Mouse (Mus musculus) liver, embryonic 15.5 days (tissue): ENCODE data around the gene Ube2n. TPM values are rescaled to one million over a fixed set of nuclear protein-coding genes. Genes with fewer than 3 reads are reported as not detected.

ENCODE experiments used
- ATAC-seq: fragments of 200-750 bp; cut with Nextera tagmentation; 2 replicates; pipeline ENCODE4 v1.8.0; 2017; ENCODE audit warnings: moderate number of reproducible peaks, mild to moderate bottlenecking, moderate library complexity; ENCODE audit not compliant: insufficient read depth
- H3K27ac ChIP-seq: fragments of 300-500 bp; sonication (generic); replicated peaks from 2 replicates; pipeline ENCODE4 v1.5.1; 2015; ENCODE audit warnings: mild to moderate bottlenecking, inconsistent platforms
- H3K27me3 ChIP-seq: fragments of 300-500 bp; sonication (generic); 2 replicates; pipeline ENCODE4 v1.6.1; 2015; ENCODE audit warnings: mild to moderate bottlenecking, inconsistent platforms
- H3K36me3 ChIP-seq: fragments of 300-500 bp; sonication (generic); replicated peaks from 2 replicates; pipeline ENCODE4 v1.6.1; 2015; ENCODE audit warnings: moderate library complexity, mild to moderate bottlenecking, inconsistent platforms
- H3K4me1 ChIP-seq: fragments of 300-500 bp; sonication (generic); replicated peaks from 2 replicates; pipeline ENCODE4 v1.6.1; 2015; ENCODE audit warnings: inconsistent platforms
- H3K4me2 ChIP-seq: fragments of 300-500 bp; sonication (generic); 2 replicates; pipeline ENCODE4 v1.6.1; 2015; ENCODE audit warnings: moderate library complexity, mild to moderate bottlenecking, inconsistent platforms
- H3K4me3 ChIP-seq: fragments of 300-500 bp; sonication (generic); replicated peaks from 2 replicates; pipeline ENCODE4 v1.5.1; 2015; ENCODE audit warnings: mild to moderate bottlenecking, inconsistent platforms
- H3K9ac ChIP-seq: fragments of 300-500 bp; sonication (generic); 2 replicates; pipeline ENCODE4 v1.6.1; 2015; ENCODE audit warnings: moderate library complexity, mild to moderate bottlenecking, inconsistent platforms
- H3K9me3 ChIP-seq: fragments of 300-500 bp; sonication (generic); replicated peaks from 2 replicates; pipeline ENCODE4 v1.6.1; 2016; ENCODE audit warnings: inconsistent platforms
- WGBS: fragments of 180-500 bp; shearing (Covaris S2); methylation state at CpG from one replicate; pipeline ENCODE4 v1.1.7; 2015; ENCODE audit warnings: mixed read lengths; ENCODE audit not compliant: insufficient replicate concordance; 5-methylcytosine and 5-hydroxymethylcytosine counted together
- polyA plus RNA-seq: library from polyadenylated mRNA; unstranded; fragments of >200 nt; fragmentation: Nextera tagmentation; extraction: Ambion mirVana; gene quantifications from 2 replicates; pipeline ENCODE4 v1.2.1, GENCODE M21; 2015

Gene Ube2n
- polyA plus RNA-seq, 1 experiment from 2014 or later = 132 TPM

- Histone ChIP-seq H3K27ac (no peak overlapping the region), H3K36me3 (no peaks in the 10 kb centered on the region), H3K9me3 (no peaks in the 10 kb centered on the region), H3K9ac (no peak overlapping the region), H3K4me1 (peaks cover 23% of the 10 kb centered on the region), H3K27me3 (peaks cover 12% of the 10 kb centered on the region), H3K4me2 (no peak overlapping the region), H3K4me3 (no peak overlapping the region)
- ATAC-seq = no peak
- 25% methylated on average over 4 of the region's 4 CpGs for WGBS
Observed at GRCm38 (mm10) chr10:95574994-95575393, 60.0 kb downstream of the Ube2n start.

- WGBS = 69% methylated on average over 10 of the region's 10 CpGs
- H3K4me3 ChIP-seq = no peak overlapping the region
- no peak overlapping the region for H3K4me2 ChIP-seq
- H3K27ac ChIP-seq = no peak overlapping the region
- H3K4me1 ChIP-seq = peaks cover 17% of the 10 kb centered on the region
- no peaks in the 10 kb centered on the region for H3K36me3 ChIP-seq
- peaks cover 12% of the 10 kb centered on the region for H3K27me3 ChIP-seq
- ATAC-seq = no peak
- H3K9ac ChIP-seq = no peak overlapping the region
- H3K9me3 ChIP-seq = no peaks in the 10 kb centered on the region
Observed at GRCm38 (mm10) chr10:95575839-95576380, 61.0 kb downstream of the Ube2n start.

DNA sequence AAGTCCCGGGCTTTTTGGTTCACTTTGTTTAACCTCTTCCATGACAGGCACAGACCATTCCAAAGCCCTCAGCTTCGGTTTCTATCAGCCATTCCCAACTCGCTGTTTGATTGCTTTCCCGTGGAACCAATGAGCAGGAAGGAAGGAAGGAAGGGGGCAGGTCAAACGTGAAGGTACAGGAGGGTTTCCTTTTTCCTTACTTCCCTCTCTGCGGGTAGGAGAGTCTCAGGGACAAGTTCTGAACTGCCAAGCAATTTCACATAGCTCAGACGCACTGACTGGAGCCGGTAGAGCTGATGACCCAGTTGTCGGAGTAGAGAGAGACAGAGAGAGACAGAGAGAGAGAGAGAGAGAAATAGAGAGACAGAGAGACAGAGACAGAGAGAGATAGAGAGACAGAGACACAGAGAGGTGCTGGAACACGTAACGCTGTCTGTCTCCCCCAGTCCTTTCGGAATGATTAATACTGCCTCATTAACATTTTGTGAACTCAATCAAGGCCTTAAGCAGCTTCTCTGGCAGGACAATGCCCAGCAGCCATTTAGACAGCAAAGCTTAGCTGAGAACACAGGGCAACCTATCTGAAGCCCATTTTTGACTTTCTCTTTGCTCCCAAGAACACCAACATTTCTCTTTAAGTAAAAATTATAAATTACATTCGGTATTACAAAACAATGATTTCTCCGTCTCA, 62.1 kb downstream of the Ube2n start:
- Histone ChIP-seq H3K27me3 (peaks cover 12% of the 10 kb centered on the region), H3K4me1 (peaks cover 13% of the 10 kb centered on the region), H3K27ac (no peak overlapping the region), H3K4me2 (no peak overlapping the region), H3K36me3 (no peaks in the 10 kb centered on the region), H3K9me3 (no peaks in the 10 kb centered on the region), H3K9ac (no peak overlapping the region), H3K4me3 (no peak overlapping the region)
- ATAC-seq = no peak
- 41% methylated on average over 14 of the region's 14 CpGs for WGBS

DNA sequence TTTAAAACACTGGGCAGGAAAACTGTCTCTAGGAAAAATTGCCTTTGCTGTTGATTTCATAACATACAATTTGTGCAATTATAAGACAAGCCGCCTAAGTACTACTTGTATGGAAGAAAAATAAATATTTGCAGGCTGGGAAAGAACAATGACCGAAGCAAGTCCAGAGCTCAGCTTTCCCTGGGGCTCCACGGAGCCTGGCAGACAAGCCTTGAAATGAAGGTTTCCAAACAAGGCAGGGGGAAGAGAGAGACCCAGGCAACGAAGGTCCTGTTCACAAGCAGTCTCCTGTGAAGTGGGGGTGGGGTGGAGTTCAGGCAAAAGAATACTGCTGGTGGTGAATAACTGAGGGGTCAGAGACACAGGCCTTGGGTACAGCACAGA, 62.6 kb downstream of the Ube2n start:
- ATAC-seq = no peak
- Histone ChIP-seq H3K36me3 (no peaks in the 10 kb centered on the region), H3K4me3 (no peak overlapping the region), H3K27me3 (peaks cover 12% of the 10 kb centered on the region), H3K4me2 (no peak overlapping the region), H3K9me3 (no peaks in the 10 kb centered on the region), H3K4me1 (peaks cover 13% of the 10 kb centered on the region), H3K27ac (no peak overlapping the region), H3K9ac (no peak overlapping the region)
- 55% methylated on average over 4 of the region's 4 CpGs for WGBS

- Histone ChIP-seq H3K9ac (no peak overlapping the region), H3K27me3 (0 out of 2 replicates have a peak, but pooled peaks cover 3% of the 10 kb centered on the region), H3K36me3 (no peaks in the 10 kb centered on the region), H3K27ac (no peak overlapping the region), H3K4me3 (no peak overlapping the region), H3K4me1 (no peaks in the 10 kb centered on the region), H3K4me2 (no peak overlapping the region), H3K9me3 (no peaks in the 10 kb centered on the region)
- 79% methylated on average over 6 of the region's 6 CpGs for WGBS
- ATAC-seq = no peak
Observed at GRCm38 (mm10) chr10:95585554-95585953, 70.6 kb downstream of the Ube2n start.

DNA sequence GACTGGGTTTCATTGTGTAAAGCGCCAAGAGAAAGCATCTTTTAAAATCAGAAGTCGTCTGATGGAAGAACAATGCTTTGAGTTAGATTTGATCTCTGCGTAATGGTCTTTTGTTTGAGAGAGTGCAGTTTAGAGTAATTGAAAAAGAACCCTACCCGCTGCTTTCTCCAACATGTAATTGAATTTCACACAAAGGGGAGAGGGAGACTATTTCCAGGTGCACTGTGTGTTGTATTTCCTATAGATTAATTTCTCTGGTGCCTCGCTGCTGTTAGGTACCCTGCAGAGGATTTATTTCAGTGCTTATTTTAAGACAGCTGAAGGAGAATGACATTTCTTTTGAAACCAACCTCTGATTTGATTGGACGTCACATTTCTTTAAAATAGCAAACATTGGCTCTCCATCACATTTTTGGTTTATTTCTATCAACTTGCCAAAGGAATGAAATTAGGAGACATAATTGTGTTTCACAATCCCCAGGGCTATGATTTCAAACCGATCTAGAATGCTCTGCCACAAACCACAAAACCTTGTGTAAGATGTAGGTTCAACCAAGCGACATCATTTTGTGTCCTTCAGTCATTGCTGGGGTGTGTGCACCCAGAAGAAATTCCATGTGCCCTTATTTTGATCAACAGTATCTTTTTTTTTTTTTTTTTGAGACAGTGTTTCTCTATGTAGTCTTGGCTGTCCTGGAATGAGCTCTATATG, 72.7 kb downstream of the Ube2n start:
- ATAC-seq = no peak
- WGBS = 59% methylated on average over 8 of the region's 8 CpGs

DNA sequence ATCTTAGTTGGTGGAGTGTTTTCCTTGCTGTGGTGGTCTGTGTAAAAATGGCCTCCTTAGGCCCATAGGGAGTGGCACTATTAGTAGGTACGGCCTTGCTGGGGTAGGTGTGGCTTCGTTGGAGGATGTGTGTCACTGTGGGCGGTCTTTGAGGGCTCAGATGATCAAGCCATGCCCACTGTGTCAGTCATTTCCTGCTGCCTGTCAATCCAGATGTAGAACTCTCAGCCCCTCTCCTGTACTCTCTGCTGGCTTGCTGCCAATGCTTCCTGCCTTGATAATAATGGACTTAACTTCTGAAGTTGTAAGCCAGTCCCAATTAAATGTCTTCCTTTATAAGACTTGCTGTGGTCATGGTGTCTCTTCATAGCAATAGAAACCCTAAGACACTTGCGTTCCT, 74.3 kb downstream of the Ube2n start:
- H3K27me3 ChIP-seq = 0 out of 2 replicates have a peak, but pooled peaks cover 3% of the 10 kb centered on the region
- 87% methylated on average over 4 of the region's 4 CpGs for WGBS

More for the DNA sequence above, 72.7 kb downstream of the Ube2n start:
- Histone ChIP-seq H3K36me3 (no peaks in the 10 kb centered on the region), H3K27ac (no peak overlapping the region), H3K4me2 (no peak overlapping the region), H3K27me3 (0 out of 2 replicates have a peak, but pooled peaks cover 3% of the 10 kb centered on the region), H3K9me3 (no peaks in the 10 kb centered on the region), H3K9ac (no peak overlapping the region), H3K4me1 (no peaks in the 10 kb centered on the region), H3K4me3 (no peak overlapping the region)

DNA sequence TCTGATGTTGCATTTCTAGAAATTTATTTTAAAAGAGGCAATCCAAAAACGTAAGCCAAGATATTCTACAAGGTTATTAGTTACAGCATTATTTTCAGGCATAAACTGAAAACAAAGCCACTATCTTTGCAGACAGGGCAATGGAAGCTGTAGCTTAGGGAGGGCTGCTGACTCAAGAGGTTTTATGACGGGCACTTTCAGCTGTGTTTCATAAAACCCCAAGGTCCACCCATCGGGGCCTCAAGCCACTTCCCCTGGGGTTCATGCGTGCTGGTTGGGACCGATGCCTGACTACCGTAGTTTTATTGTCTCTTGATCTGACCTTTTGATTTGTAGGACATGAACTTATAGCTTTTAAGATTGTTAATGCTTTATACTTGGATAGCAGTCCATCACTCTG, 75.3 kb downstream of the Ube2n start:
- no peaks in the 10 kb centered on the region for H3K36me3 ChIP-seq
- 0 out of 2 replicates have a peak, but pooled peaks cover 3% of the 10 kb centered on the region for H3K27me3 ChIP-seq
- no peak for ATAC-seq
- H3K4me2 ChIP-seq = no peak overlapping the region
- no peak overlapping the region for H3K9ac ChIP-seq
- no peak overlapping the region for H3K4me3 ChIP-seq
- H3K4me1 ChIP-seq = peaks cover 6% of the 10 kb centered on the region; the same call in 1 of the 2 replicates
- H3K9me3 ChIP-seq = no peaks in the 10 kb centered on the region
- no peak overlapping the region for H3K27ac ChIP-seq
- WGBS = 41% methylated on average over 6 of the region's 6 CpGs

More for the DNA sequence above, 74.3 kb downstream of the Ube2n start:
- no peak for ATAC-seq
- H3K4me2 ChIP-seq = no peak overlapping the region
- peaks cover 3% of the 10 kb centered on the region; the same call in 1 of the 2 replicates for H3K4me1 ChIP-seq
- H3K9me3 ChIP-seq = no peaks in the 10 kb centered on the region
- no peak overlapping the region for H3K4me3 ChIP-seq
- no peaks in the 10 kb centered on the region for H3K36me3 ChIP-seq
- H3K27ac ChIP-seq = no peak overlapping the region
- H3K9ac ChIP-seq = no peak overlapping the region

DNA sequence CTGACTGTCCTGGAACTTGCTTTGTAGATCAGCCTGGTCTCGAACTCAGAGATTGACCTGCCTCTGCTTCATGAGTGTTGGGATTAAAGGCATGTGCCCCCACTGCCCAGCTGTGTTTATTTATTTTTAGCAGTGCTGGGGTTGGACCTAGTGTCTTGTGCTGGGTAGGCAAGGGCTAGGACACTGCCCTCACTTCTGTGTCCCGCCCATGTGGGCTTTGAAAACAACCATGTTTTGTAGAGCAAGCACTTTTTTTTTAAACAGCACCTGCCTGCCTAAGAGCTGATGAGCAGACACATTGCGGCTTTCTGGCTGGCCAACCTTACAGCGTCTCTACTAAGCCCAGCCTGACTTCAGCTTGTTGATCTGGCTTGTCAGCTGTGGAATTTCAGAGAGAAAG, 76.3 kb downstream of the Ube2n start:
- Histone ChIP-seq H3K4me1 (peaks cover 14% of the 10 kb centered on the region), H3K4me2 (no peak overlapping the region), H3K9me3 (no peaks in the 10 kb centered on the region), H3K4me3 (no peak overlapping the region), H3K27me3 (no peaks in the 10 kb centered on the region), H3K9ac (no peak overlapping the region), H3K27ac (no peak overlapping the region), H3K36me3 (no peaks in the 10 kb centered on the region)
- no peak for ATAC-seq
- 63% methylated on average over 4 of the region's 4 CpGs for whole genome bisulfite sequencing

DNA sequence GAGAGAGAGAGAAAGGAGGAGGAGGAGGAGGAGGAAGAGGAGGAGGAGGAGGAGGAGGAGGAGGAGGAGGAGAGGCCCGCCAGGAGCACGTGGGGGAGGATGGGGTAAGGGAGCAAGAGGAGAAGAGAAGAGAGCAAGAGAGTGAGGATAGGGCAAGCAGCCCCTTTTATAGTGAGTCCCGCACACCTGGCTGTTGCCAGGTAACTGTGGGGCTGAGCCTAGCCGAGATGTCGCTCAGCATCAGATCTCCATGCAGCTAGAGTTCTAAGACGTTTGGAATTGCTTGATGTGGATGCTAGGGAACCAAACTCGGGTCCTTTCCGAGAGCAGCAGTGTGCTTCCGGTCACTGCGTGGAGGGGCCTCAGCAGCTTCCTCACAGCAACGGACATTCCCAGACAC, 79.5 kb downstream of the Ube2n start:
- 50% methylated on average over 11 of the region's 11 CpGs for WGBS

More for the DNA sequence above, 79.5 kb downstream of the Ube2n start:
- no peak overlapping the region for H3K27ac ChIP-seq
- no peaks in the 10 kb centered on the region for H3K36me3 ChIP-seq
- no peak overlapping the region for H3K9ac ChIP-seq
- no peak overlapping the region for H3K4me2 ChIP-seq
- no peak overlapping the region for H3K4me3 ChIP-seq
- no peaks in the 10 kb centered on the region for H3K27me3 ChIP-seq
- peaks cover 24% of the 10 kb centered on the region for H3K4me1 ChIP-seq
- no peak for ATAC-seq
- no peaks in the 10 kb centered on the region for H3K9me3 ChIP-seq
